Mouse (Mus musculus) embryo, embryonic 10 days (tissue): Measurements from ENCODE around the gene Ube2s.
A peak's percentile ranks its signal among the peaks of the same experiment; 100 is the strongest.
"Not testable (repeated sequence)": the region's sequence is repeated elsewhere in the genome, so short reads cannot be mapped to it uniquely, and the experiment has no call there.

ENCODE experiments used
- DNase-seq: peaks from one replicate; pipeline ENCODE4 v3.0.0-alpha.2; 2015; ENCODE audit warnings: low spot score

Ube2s gene

DNA sequence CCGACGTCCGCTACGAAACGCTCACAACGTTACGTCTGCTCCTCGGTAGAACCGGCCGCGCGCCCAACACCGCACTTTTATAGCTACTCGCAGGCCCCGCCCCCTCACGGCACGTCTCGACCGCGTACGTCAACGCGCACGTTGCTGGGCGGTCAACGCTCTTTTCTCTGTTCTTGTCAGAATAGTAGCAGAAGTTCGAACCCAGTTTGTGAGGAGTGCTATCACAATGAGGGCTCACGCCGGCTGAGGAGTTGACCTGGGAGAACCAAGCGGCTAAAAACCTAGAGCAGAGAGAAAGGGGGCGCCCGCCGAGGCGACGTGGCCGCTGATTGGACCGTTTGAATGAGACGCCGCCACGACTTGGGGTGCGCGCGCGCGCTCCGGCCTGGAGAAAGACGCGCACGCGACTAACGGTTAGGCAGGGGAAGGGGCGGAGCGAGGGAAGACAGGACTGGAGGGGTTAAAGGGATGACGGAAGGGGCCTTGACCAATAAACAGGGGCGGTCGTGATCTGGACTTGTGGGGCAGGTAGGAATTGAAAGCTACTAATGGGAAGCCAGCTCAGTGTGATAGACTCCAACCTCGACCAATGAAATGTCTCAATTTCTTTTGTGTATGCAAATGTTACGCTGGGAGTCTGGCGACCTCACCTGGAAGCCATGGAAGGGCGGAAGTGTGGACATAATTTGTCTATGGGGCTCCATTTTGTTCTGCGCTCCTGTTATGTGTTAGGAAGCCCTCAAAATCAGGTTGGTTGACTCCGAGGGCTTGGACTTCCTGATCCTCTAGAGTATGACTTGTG is at the start of gene Ube2s:
TSS of gene Ube2s (minus strand) at position 288 of the 802 bp plus-strand sequence.
- peak; percentile 100 for DNase-seq

DNA sequence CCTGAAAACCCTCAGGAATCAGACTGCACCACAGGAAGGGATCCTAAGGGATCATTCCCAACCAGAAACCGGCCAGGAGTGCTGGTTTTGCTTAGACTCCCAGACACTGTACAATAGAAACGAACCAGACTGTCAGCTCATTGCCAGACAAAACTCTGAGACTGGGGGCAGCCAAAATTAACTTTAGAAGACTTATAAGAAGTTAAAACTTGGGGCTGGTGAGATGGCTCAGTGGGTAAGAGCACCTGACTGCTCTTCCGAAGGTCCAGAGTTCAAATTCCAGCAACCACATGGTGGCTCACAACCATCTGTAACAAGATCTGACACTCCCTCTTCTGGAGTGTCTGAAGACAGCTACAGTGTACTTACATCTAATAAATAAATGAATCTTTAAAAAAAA is 48.5 kb upstream of the Ube2s start:
- not testable (repeated sequence) for DNase-seq

DNA sequence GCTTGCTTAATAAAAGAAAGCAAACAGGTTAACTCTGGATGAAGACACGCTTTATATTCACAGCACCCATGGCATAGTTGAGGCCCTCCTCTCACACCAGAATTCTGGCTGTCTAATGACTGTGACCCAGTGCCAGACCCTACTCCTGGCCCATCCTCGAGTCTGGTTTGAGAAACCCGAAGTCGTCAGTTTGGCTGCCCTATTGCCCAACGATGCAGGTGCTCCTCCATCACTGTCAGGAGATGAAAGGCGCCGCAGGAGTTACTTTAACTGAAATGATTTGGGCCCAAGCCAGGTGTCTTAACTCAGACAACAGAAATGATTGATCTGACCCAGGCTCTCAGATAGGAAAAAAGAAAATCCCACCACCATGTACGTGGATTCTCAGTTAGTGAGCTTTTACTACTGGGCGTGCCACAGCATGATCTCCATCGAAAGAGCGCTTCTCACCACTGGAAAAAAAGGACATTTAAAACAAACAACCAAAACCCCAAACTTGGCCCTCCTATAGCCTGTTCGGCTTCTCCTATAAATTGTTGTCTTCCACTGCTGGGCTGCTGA is 47.1 kb upstream of the Ube2s start:
- no peak for DNase-seq

DNA sequence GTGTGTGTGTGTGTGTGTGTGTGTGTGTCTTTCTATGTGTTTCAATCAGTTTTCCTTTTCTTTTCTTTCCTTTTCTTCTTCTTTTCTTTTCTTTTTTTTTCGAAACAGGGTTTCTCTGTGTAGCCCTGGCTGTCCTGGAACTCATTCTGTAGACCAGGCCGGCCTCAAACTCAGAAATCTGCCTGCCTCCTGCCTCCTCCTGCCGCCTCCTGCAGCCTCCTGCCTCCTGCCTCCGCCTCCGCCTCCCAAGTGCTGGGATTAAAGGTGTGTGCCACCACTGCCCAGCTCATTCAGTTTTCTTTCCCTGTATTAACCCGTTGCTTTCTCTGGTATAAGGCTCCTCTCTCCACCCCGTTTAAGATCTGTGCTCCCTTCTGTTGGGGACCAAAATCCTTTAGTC is 44.9 kb upstream of the Ube2s start:
- DNase-seq = no peak

DNA sequence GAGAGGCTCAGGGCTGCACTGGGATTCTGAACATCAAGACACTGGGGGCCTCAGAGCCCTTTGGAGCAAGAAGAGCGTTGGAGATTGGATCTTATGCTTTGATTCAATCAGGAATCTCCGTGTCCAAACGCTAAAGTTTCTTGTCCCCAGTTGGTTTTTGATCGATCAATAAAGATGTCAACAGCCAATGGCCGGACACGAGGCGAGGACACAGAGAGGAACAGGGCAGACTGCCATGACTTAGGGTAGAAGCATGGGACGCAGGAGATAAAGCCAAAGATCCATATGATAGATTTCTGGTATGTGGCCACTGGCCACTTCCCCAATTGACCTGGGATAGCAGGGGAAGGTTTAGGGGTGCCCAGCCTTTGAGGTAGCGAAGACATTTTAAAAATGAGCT is 44.1 kb upstream of the Ube2s start:
- no peak for DNase-seq

DNA sequence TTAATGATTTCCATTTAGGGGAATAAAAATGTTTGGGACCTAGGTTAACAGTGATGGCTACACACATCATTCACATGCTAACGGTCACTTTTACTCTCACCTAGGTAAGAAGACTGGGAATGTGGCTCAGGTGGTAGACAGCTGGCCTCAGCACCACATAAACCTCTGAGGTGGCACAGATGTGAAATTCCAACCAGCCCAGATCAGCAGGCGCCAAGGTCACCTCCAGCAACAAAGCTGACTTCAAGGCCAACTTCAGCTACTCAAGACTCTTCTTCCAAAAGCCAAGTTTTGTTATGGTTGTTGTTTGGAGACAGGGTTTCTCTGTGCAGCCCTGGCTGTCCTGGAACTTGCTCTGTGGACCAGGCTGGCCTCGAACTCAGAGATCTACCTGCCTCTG is 41.2 kb upstream of the Ube2s start:
- no peak for DNase-seq

DNA sequence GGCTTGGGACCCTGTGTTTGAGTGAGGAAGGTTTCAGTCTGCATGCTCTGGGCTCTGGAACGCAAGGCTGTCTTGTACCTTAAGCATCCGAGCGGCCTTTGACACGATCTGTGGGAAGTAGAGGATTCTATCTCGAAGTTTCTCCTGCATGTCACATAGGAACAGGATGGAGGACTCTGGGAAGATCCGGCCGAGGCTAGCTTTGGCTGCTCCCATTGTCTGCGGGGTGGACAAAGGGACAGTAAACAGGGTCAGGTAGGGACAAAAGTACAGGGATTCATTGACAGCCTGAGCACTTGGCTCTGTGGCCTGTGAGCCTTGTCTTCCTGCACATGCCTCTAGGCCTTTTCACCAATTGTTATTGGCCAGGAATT is 38.9 kb upstream of the Ube2s start:
- DNase-seq = no peak

DNA sequence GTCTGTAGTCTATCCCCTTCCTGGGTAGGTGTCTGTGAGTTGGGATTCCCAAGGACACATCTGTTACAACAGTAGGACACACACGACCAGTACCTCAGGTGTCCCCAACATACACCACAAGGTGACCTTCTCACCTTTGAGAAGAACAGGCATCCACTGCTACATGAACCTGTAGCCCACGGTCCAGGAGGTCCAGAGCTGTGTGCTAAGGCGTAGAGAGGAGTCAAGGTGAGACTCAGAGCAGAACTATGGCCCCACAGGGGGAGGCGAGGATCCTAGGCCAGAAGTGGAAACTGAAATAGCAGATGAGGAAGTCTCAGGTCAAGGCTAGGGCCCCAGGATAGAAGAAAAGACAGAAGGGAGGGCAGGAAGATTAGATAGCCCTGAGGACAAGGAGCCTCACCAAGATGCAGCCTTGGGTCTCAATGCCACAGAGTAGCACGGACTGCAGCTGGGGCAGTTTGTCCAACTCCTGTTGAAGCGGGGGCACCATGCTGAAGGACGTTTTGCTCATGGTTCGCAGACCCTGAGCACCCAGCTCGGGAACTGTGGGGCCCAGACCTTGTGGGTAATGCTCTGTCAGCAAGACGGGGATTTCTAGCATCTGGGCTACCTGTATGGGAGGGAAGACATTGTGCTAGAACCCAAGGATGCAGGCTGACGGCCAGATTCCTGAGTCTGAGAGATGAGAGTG is 38.4 kb upstream of the Ube2s start:
- DNase-seq = no peak

DNA sequence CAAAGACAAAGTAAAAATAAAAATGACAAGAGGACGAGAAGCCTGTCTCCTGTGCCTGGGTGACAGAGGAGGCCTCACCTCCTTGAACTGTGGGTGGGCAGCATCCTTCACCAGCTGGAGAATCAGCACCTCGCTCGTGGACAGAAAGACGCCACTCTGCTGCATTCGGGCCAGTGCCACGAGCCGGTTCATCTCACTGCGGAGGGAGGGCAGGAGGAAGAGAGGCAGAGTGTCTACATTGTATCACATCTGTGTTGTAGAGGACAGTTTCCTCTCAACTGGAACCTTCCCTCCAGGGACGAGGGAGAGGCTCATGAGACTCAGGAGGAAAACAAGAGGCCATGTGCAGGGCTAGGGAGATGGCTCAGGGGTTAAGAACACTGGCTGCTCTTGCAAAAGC is 37.0 kb upstream of the Ube2s start:
- DNase-seq = no peak

DNA sequence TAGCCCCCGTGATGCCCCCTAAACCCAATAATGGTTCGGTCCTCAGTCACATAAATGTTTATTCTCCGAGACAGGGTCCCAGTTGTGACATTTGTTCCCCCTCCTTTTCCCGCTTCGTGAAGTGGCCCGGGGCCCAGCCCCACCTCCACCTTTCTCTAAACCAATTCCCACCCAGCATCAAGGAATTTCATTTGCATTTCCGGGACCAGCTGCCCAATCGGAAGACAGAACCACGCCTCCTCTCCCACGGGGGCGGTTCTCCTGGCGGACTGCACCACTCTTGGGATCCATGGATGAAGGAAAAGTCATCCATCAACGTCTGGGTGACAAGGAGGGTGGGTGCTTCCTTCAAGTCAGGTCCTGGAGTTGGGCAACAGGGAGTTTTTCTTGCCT is 32.5 kb upstream of the Ube2s start:
- DNase-seq = peak; percentile 95

DNA sequence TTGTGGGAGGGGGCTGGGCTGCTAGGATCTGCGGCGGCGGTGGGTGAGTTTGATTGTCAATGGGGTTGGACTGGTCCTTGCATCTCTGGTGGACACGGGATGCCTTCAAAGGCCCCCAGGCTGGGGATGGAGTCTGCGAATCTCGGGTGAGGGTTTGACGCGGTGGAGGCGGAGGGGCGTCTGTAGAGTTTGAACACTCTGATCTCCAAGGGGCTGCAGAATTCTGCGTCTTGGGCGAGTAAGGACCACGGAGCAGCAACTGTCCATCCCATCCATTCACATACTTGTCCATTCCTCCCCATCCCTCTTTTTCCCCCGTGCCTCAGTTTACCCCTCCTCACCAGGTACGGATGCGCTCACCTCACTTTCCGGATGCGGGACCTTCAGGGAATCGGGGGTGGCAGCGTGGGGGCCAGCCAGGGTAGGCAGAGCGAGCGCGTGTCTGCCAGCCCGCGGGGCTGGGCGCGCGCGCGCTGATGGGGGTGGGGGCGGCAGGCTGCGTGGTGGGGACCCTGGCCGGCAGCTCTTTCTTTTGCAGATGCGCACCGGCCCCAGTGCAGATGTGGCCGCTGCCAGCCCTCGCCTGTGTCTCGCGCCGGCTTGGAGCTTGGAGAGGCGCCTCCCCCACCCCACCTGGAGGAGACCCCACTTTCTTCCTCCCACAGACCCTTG is 32.0 kb upstream of the Ube2s start, which contains the start of gene Shisa7:
TSS of gene Shisa7 (minus strand) at position 452 of the 672 bp plus-strand sequence.
- no peak for DNase-seq

DNA sequence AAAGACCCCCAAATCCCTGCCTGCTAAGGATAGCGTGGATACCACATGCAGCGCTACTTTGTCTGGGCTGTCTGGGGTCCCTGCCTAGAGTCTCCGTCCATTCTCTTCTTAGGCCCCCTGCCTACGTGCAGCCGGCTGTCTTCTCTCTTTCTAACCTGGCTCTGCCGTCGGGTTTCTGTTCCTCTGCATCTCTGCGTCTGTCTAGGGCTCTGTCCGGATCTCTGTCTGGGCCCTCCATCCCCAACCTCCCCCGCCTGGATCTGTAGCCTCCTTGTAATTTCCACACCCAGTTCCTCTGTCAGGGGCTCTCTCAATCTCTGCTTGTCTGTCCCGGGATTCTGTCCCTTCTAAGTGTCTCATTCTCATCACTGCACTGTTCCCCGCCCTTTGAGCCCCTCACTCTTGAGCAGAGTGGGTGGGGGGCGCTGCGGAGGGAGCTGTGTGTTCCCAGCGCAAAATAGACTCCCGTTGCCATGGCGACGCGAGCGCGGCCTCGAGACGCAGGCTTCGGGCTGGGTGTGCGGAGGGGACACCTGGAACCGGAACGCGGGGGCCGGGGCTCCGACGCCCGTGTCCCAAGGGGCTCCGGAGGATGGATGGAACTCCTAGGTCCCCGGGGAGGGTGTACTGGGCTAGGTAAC is 31.3 kb upstream of the Ube2s start:
- peak; percentile 82 for DNase-seq

DNA sequence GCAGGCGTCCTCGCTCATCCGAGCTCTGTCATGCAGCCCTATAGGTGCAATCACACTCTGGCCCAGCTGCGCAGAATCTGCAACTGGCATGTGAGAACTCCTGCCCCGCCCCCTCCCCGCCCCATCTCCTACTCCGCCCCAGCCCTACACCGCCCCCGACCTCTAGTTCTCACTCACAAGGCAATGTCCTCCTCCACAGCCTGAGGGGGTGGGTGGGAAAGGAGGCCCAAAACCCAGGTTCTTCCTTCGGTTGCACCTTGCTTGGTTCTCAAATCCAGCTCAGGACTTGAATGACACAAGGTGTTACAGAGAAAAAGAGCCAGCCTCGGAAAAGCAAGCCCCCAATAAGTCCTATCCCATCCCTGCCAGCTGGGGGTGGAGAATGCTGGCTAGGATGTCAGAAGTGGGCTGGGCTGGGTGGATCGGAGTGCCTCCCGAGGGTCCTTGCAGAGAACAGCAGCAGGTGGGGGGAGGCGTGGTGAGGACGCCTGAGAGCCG is 30.3 kb upstream of the Ube2s start:
- peak; percentile 71 for DNase-seq

DNA sequence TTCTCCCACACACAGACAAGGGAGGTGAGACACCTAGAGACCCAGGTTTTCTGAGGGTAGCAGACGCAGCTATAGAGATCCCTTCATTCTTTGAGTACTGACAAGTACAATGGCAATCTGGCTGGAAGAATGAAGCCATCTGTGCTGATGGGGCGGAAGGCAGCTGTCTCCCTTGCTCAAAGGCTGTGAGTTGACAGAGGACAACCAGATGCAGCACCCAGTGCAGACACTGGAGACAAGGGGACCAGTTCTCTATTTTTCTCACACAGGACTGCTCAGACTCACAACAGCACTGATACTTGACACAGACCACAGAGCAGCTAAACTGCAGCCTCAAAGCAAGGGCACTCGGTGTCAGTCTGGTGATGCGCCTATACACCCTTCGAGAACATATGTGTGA is 29.7 kb upstream of the Ube2s start:
- DNase-seq = no peak

DNA sequence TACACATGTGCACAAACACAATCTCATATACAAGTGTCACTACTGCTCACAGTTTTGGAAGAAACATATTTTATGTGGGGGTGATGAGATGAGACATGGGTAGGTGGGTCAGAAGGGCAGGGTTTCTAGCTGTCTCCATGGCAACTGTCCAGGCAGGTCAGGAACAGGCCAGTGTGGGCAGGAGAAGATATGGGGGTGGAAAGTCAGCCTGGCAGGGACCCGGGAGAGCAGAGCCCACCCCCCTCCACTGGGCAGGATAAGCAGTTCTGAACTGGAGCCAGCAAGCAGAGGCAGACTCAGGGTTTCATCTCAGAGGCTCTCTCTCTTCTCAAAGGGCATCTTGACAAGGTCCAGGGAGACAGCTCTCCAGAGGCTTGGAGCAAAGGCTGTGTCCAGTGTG is 25.2 kb upstream of the Ube2s start:
- DNase-seq = no peak

DNA sequence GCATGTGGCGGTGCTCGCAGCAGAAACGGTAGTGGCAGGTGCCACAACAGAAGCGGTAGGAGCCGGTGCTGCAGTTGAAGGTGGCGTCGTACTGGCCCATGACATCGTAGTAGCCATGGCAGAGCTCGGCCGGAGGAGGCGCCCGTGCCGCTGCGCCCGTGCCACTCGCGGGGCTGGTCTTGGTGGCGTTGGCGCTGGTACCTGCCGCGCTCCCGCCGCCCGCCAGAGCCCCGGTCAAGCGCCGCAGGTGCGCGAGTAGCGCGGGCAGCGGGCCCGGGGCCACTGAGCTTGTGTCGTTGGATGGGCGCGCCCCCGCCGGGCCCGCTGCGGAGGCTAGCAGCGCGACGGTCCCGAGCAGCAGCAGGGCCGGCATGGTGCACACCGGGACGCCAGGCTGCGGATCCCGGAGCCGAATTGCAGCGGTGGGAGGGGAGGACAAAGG is 24.0 kb upstream of the Ube2s start:
- peak; percentile 80 for DNase-seq

DNA sequence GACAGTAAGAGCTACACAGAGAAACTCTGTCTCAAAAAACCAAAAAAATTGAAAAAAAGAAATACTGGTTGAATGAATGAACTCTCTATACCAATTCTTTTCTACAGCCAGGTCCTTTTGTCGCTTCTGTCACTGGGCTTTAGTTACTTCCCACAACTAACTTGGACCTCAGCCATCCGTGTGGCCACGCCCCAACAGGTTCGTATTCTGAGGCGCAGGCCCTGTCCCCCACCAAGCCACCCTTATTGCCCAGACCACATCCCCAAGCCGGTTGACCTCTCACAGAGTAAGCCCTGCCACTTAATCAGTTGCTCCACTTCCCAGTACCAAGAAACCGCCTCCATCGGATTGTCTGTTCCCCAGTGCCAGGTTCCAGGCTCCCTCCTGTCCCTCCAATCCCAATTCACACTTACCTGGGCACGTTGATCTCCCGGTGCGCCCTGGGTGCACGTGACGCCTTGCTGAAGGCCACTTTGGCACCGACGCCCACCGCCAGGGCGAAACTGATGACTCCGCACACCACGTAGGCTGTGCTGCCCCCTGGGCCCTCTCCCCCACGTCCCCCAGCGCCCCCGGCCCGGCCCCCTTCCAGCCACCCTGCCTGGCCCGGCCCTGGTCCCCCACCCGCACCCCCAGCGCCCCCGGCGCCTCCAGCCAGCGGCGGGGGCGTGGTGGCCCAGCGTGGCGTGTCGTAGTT is 23.4 kb upstream of the Ube2s start:
- DNase-seq = no peak

DNA sequence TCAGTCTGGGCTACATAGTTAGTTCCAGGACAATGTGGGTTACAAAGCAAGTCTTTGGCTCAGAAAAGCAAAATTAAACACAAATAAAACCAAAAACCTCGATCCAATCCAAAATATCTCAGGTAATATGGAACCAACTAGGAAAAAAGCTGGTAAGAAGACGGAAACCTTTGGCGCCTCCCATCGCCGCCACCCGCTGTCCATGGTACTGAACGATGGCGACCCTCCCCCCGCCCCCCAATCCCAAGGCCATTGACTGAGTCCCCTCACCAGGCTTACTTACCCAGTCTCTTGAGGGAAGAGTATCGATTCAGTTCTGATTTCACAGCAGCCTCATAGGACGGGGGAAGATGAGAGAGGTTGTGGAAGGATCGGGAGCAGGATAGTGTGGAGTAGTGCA is 18.1 kb upstream of the Ube2s start:
- peak; percentile 40 for DNase-seq

DNA sequence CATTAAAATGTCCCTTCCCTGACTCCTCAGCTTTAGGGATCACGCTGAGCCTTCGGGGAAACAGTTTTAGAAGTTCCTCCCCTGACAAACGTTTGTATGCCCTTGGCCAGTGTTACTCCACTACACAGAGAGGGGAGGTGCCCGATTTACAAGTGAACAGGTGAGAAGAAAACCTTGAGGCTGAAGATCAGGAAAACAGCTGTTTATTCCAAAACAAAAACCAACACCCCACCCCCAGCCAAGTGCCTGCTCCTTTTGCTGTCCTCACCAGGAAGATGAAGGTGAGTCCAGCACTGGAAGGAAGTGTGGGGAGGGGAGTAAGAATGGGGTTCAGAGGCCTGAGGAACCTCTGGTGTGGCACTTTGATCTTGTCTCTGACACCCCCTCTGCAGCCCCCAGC is 13.0 kb upstream of the Ube2s start:
- no peak for DNase-seq

DNA sequence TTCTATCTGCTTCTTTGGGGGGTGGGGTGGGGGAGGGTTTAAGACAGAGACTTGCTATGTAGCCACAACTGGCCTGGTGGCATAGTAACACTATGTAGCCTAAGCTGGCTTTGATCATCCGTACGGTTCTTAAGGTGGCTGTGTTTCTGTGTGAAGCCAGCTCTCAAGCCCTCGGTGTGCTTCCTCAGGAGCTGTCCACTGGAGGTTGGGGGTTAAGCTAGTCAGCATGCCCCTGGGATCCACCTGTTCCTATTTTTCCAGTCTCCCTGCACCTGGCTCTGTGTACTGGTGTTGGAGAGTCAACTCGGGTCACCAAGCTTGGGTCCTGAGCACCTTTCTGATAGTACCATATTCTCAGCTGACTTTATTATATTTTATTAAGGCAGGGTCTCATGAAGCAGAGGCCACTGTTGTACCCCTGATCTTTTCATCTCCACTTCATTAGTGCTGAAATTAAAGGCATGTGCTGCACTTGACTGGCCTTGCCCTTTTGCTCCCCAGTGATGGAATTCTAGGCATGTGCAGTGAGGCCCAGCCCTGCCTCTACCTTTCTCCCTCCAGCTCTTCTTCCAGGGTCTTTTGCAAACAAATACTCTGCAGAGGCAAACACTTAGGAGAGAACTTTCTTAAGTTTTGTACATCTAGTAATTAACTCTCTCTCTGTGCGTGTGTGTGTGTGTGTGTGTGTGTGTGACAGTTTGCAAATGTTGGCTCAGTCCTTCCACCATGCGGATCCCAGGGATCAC is 9.9 kb upstream of the Ube2s start:
- no peak for DNase-seq

DNA sequence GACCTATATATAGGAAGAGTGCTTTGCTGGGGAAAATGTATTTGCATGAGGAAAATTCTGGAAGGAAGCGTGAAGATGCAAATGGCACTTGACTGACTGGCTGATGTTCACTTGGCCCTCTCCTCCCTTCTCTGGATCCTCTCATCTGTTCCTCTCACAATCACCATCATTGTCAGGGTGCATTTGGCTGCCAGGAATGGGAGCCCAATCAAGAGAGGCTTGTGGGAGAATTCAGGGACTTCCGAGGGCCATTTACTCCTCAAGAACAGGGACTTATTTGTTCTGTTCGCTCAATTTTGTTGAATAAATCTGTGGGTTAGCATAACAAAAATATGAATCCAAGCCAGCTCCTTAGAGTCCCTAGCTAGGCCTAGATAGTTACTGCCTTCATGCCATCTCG is 9.3 kb upstream of the Ube2s start:
- no peak for DNase-seq
